Mouse (Mus musculus) heart, adult 10 weeks (tissue): ENCODE results near the gene Gm11214. TPM values are rescaled to one million over a fixed set of nuclear protein-coding genes. Genes with fewer than 3 reads are reported as not detected.

ENCODE experiments used
- polyA plus RNA-seq: library from polyadenylated mRNA; stranded (reverse); fragments of 350-450 nt; fragmentation: Illumina TruSeq; extraction: RNeasy Lipid Tissue Mini Kit (QIAGEN cat#74804); gene quantifications from one replicate; pipeline ENCODE4 v1.2.3, GENCODE M21; 2014; ENCODE audit warnings: low read depth, low replicate concordance

The Gm11214 gene
- not detected for polyA plus RNA-seq

DNA sequence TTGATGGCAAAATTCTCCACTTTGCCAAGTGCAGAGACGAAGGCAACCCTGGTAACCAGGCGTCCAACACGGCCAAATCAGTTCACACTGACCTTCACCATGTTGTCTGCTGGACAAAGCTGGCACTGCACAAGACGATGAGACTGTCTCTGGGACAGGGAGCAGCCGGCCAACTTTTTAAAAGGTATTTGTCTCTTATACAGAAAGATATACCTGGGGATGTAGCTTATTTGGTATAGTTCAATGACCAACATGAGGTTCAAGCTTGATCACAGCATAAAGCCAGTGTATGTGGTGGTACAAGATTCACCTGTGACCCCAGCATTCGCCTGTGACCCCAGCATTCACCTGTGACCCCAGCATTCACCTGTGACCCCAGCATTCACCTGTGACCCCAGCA is at the start of gene Gm11214:
Gm11214 (minus strand) TSS at position 101 of the 400 bp plus-strand sequence.

DNA sequence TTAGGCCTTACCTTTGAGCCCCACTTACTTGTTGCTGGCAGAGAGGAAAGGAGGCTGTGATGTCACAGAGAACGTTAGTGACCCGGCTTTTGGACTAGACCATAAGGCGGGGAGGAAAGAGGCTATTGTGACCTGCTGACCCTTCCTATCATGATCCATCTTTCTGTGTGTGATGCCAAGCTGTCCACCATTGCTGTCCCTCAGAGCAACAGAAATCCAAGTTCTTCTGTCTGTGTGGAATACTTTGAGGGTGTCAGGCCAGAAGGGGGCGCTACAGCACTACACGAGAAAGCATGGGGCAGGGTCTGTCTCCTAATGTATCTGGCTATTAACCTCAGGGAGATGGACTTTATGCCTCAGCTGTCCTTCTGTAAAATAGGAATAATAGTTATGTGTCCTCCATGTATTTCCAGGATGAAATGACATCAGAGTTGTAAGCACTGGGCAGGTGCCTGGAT is 40.8 kb downstream of the Gm11214 start, which contains the start of gene Tex48:
Tex48 (minus strand) TSS at position 51 of the 458 bp plus-strand sequence.

Other genes starting within 250 kb of the Gm11214 start
- 37.5 TPM for gene Whrn, start 167.4 kb downstream of the Gm11214 start, polyA plus RNA-seq
- gene Atp6v1g1, start 118.6 kb downstream of the Gm11214 start, polyA plus RNA-seq, result 177 TPM
- gene Tmem268, start 104.6 kb downstream of the Gm11214 start, polyA plus RNA-seq, result 15.5 TPM
- gene Gm11213, start 58.1 kb downstream of the Gm11214 start, polyA plus RNA-seq, result not detected
- not detected for gene Tex48, start 41.0 kb downstream of the Gm11214 start, polyA plus RNA-seq
- not detected for gene Tnfsf15, start 81.7 kb upstream of the Gm11214 start, polyA plus RNA-seq
- 0.10 TPM for gene Tnfsf8, start 198.0 kb upstream of the Gm11214 start, polyA plus RNA-seq